Mouse (Mus musculus): ENCODE measurements around the gene Rab33b. TPM values are rescaled to one million over a fixed set of nuclear protein-coding genes. Genes with fewer than 3 reads are reported as not detected.
A peak's percentile ranks its signal among the peaks of the same experiment; 100 is the strongest.

The Rab33b gene
- polyA plus RNA-seq, 1 experiment from 2014 or later, result 22.7 TPM

GRCm38 (mm10) chr3:51517878-51518762 lies 34.4 kb downstream of the Rab33b start:
- Histone ChIP-seq H3K4me3 (no peak overlapping the region), H3K36me3 (peaks cover 34% of the 10 kb centered on the region), H3K4me1 (replicated peaks) (0 out of 2 replicates have a peak, but pooled peaks cover 6% of the 10 kb centered on the region), H3K27ac (replicated peaks) (no peak overlapping the region), H3K9ac (no peak overlapping the region), H3K27me3 (no peaks in the 10 kb centered on the region), H3K9me3 (no peaks in the 10 kb centered on the region), H3K4me2 (no peak overlapping the region)
- WGBS, result 82% methylated on average over 12 of the region's 12 CpGs
- ATAC-seq (ENCODE audit: low read depth), result no peak

GRCm38 (mm10) chr3:51518763-51519121 lies 35.0 kb downstream of the Rab33b start:
- 76% methylated on average over 8 of the region's 8 CpGs for WGBS
- Histone ChIP-seq H3K4me1 (replicated peaks) (0 out of 2 replicates have a peak, but pooled peaks cover 6% of the 10 kb centered on the region), H3K9me3 (no peaks in the 10 kb centered on the region), H3K27ac (replicated peaks) (no peak overlapping the region), H3K4me2 (no peak overlapping the region), H3K4me3 (no peak overlapping the region), H3K36me3 (peaks cover 41% of the 10 kb centered on the region), H3K9ac (no peak overlapping the region), H3K27me3 (no peaks in the 10 kb centered on the region)
- ATAC-seq (ENCODE audit: low read depth), result no peak

- Histone ChIP-seq H3K4me3 (no peak overlapping the region), H3K4me2 (no peak overlapping the region), H3K9me3 (no peaks in the 10 kb centered on the region), H3K4me1 (replicated peaks) (0 out of 2 replicates have a peak, but pooled peaks cover 6% of the 10 kb centered on the region), H3K36me3 (peaks cover 66% of the 10 kb centered on the region), H3K27me3 (no peaks in the 10 kb centered on the region), H3K27ac (replicated peaks) (no peak overlapping the region), H3K9ac (no peak overlapping the region)
- 91% methylated on average over 14 of the region's 14 CpGs for WGBS
- no peak for ATAC-seq (ENCODE audit: low read depth)
Measured at GRCm38 (mm10) chr3:51521262-51521661, 37.5 kb downstream of the Rab33b start.

GRCm38 (mm10) chr3:51525186-51525785 lies 41.6 kb downstream of the Rab33b start:
- no peak for ATAC-seq (ENCODE audit: low read depth)
- Histone ChIP-seq H3K4me1 (replicated peaks) (0 out of 2 replicates have a peak, but pooled peaks cover 6% of the 10 kb centered on the region), H3K4me2 (no peak overlapping the region), H3K9ac (no peak overlapping the region), H3K27me3 (no peaks in the 10 kb centered on the region), H3K36me3 (peaks cover 92% of the 10 kb centered on the region), H3K9me3 (no peaks in the 10 kb centered on the region), H3K4me3 (no peak overlapping the region), H3K27ac (replicated peaks) (no peak overlapping the region)
- WGBS, result 85% methylated on average over 16 of the region's 16 CpGs

GRCm38 (mm10) chr3:51526891-51527290 lies 43.2 kb downstream of the Rab33b start:
- Histone ChIP-seq H3K36me3 (peaks cover 93% of the 10 kb centered on the region), H3K27me3 (no peaks in the 10 kb centered on the region), H3K4me1 (replicated peaks) (peaks cover 9% of the 10 kb centered on the region), H3K4me2 (no peak overlapping the region), H3K27ac (replicated peaks) (no peak overlapping the region), H3K9me3 (no peaks in the 10 kb centered on the region), H3K4me3 (no peak overlapping the region), H3K9ac (no peak overlapping the region)
- ATAC-seq (ENCODE audit: low read depth), result no peak
- 95% methylated on average over 13 of the region's 13 CpGs for WGBS

- Histone ChIP-seq H3K4me1 (replicated peaks) (peaks cover 22% of the 10 kb centered on the region), H3K4me2 (no peak overlapping the region), H3K9ac (no peak overlapping the region), H3K36me3 (peaks cover 93% of the 10 kb centered on the region), H3K27me3 (no peaks in the 10 kb centered on the region), H3K27ac (replicated peaks) (peak overlapping the region; percentile 79), H3K4me3 (no peak overlapping the region), H3K9me3 (no peaks in the 10 kb centered on the region)
- peak; percentile 83 for ATAC-seq (ENCODE audit: low read depth)
- 63% methylated on average over 13 of the region's 13 CpGs for WGBS
Measured at GRCm38 (mm10) chr3:51531473-51532281, 48.0 kb downstream of the Rab33b start.

- Histone ChIP-seq H3K4me1 (replicated peaks) (peaks cover 22% of the 10 kb centered on the region), H3K4me3 (no peak overlapping the region), H3K9ac (no peak overlapping the region), H3K9me3 (no peaks in the 10 kb centered on the region), H3K27me3 (no peaks in the 10 kb centered on the region), H3K36me3 (peaks cover 92% of the 10 kb centered on the region), H3K27ac (replicated peaks) (peak overlapping the region; percentile 79), H3K4me2 (no peak overlapping the region)
- ATAC-seq (ENCODE audit: low read depth), result no peak
- WGBS, result 42% methylated on average over 5 of the region's 5 CpGs
Measured at GRCm38 (mm10) chr3:51532282-51532620, 48.5 kb downstream of the Rab33b start.

GRCm38 (mm10) chr3:51533573-51533972 lies 49.9 kb downstream of the Rab33b start:
- Histone ChIP-seq H3K4me2 (no peak overlapping the region), H3K27me3 (no peaks in the 10 kb centered on the region), H3K4me3 (no peak overlapping the region), H3K36me3 (peaks cover 93% of the 10 kb centered on the region), H3K27ac (replicated peaks) (no peak overlapping the region), H3K4me1 (replicated peaks) (peaks cover 22% of the 10 kb centered on the region), H3K9ac (no peak overlapping the region), H3K9me3 (no peaks in the 10 kb centered on the region)
- WGBS, result 76% methylated on average over 5 of the region's 5 CpGs
- no peak for ATAC-seq (ENCODE audit: low read depth)

- H3K27me3 ChIP-seq, result no peaks in the 10 kb centered on the region
- H3K4me2 ChIP-seq, result no peak overlapping the region
- H3K9ac ChIP-seq, result no peak overlapping the region
- ATAC-seq (ENCODE audit: low read depth), result no peak
- no peak overlapping the region for H3K27ac ChIP-seq (replicated peaks)
- H3K36me3 ChIP-seq, result peaks cover 93% of the 10 kb centered on the region
- peaks cover 22% of the 10 kb centered on the region for H3K4me1 ChIP-seq (replicated peaks)
- no peak overlapping the region for H3K4me3 ChIP-seq
- H3K9me3 ChIP-seq, result no peaks in the 10 kb centered on the region
- 86% methylated on average over 9 of the region's 9 CpGs for WGBS
Measured at GRCm38 (mm10) chr3:51534013-51534412, 50.3 kb downstream of the Rab33b start.

- no peaks in the 10 kb centered on the region for H3K27me3 ChIP-seq
- H3K27ac ChIP-seq (replicated peaks), result no peak overlapping the region
- peaks cover 71% of the 10 kb centered on the region for H3K36me3 ChIP-seq
- no peak overlapping the region for H3K4me3 ChIP-seq
- H3K9me3 ChIP-seq, result no peaks in the 10 kb centered on the region
- H3K4me2 ChIP-seq, result no peak overlapping the region
- H3K4me1 ChIP-seq (replicated peaks), result peaks cover 7% of the 10 kb centered on the region
- H3K9ac ChIP-seq, result no peak overlapping the region
- WGBS, result 57% methylated on average over 15 of the region's 15 CpGs
- ATAC-seq (ENCODE audit: low read depth), result no peak
Measured at GRCm38 (mm10) chr3:51539567-51540408, 56.1 kb downstream of the Rab33b start.

GRCm38 (mm10) chr3:51540659-51541058 lies 56.9 kb downstream of the Rab33b start:
- Histone ChIP-seq H3K27ac (replicated peaks) (no peak overlapping the region), H3K4me1 (replicated peaks) (peaks cover 7% of the 10 kb centered on the region), H3K36me3 (peaks cover 63% of the 10 kb centered on the region), H3K27me3 (no peaks in the 10 kb centered on the region), H3K9me3 (no peaks in the 10 kb centered on the region), H3K9ac (no peak overlapping the region), H3K4me3 (no peak overlapping the region), H3K4me2 (no peak overlapping the region)
- no peak for ATAC-seq (ENCODE audit: low read depth)
- 95% methylated on average over 9 of the region's 9 CpGs for WGBS

Measured in neural tube, embryonic 13.5 days (tissue).